Mouse (Mus musculus): ENCODE measurements around the gene Prkg2. TPM values are rescaled to one million over a fixed set of nuclear protein-coding genes. Genes with fewer than 3 reads are reported as not detected.

Prkg2 gene
- polyA plus RNA-seq, 1 experiment from 2014 or later = 2.8 TPM

DNA sequence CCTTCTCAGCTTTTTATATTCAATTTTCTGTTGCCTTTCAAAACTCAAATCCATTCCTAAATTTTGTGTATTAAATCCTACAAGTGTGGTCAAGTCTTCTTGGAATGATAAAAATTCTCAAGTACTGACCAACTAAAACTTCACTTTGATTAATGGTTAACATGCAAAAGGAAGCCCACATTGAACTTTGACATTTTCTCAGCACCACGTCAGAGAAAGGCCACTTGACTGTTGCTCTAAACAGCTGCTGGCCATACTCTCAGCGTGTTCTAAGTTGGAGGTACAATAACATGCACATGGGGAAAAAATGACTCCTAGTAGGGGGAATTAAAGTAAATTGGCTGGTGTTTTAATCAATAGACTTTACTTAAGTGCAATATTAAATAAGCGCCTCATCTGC lies 155.1 kb downstream of the Prkg2 start:
- H3K4me1 ChIP-seq = no peaks in the 10 kb centered on the region
- no peak for ATAC-seq (ENCODE audit: low FRiP score)
- 69% methylated on average over 3 of the region's 3 CpGs for WGBS
- H3K27ac ChIP-seq = no peak overlapping the region
- no peaks in the 10 kb centered on the region for H3K27me3 ChIP-seq
- no peak overlapping the region for H3K4me2 ChIP-seq (replicated peaks)
- no peaks in the 10 kb centered on the region for H3K36me3 ChIP-seq
- no peak overlapping the region for H3K4me3 ChIP-seq
- no peaks in the 10 kb centered on the region for H3K9me3 ChIP-seq (replicated peaks)
- H3K9ac ChIP-seq = no peak overlapping the region

Other genes starting within 250 kb of the Prkg2 start
- 2.5 and 2.7 TPM in 2 replicates for gene Bmp3, start 182.9 kb downstream of the Prkg2 start, polyA plus RNA-seq (2016; fragmentation: Nextera tagmentation; extraction: Ambion mirVana)